Mouse (Mus musculus) ES-E14 (cell line): Measurements from ENCODE around the gene Me1.

Experiments used
- CHD2 ChIP-seq: IDR thresholded peaks from 2 replicates; pipeline ENCODE4 v1.6.1; 2014; ENCODE audit warnings: mild to moderate bottlenecking, low read depth, low read length, inconsistent platforms
- HCFC1 ChIP-seq: IDR thresholded peaks from 2 replicates; pipeline ENCODE4 v1.6.1; 2012; ENCODE audit warnings: low read length, inconsistent platforms, borderline replicate concordance; ENCODE audit not compliant: insufficient read depth
- MAFK ChIP-seq: IDR thresholded peaks from 2 replicates; pipeline ENCODE4 v1.6.1; 2014; ENCODE audit warnings: mild to moderate bottlenecking, low read depth, low read length, inconsistent platforms; ENCODE audit not compliant: insufficient read depth
- ZC3H11A ChIP-seq: IDR thresholded peaks from 2 replicates; pipeline ENCODE4 v1.6.1; 2012; ENCODE audit warnings: low read depth, mild to moderate bottlenecking, inconsistent platforms, low read length, borderline replicate concordance
- ZNF384 ChIP-seq: IDR thresholded peaks from 2 replicates; pipeline ENCODE4 v1.6.1; 2012; ENCODE audit warnings: low read depth, low read length, inconsistent platforms

GRCm38 (mm10) chr9:86720227-86720626 is 24.5 kb upstream of the Me1 start:
- TF ChIP-seq ZNF384: no peak
- no peak for TF ChIP-seq CHD2
- TF ChIP-seq ZC3H11A: no peak
- no peak for TF ChIP-seq MAFK
- no peak for TF ChIP-seq HCFC1
